Mouse (Mus musculus) liver, adult 2 months (tissue): Measurements from ENCODE around the gene Cpsf6. TPM values are rescaled to one million over a fixed set of nuclear protein-coding genes. Genes with fewer than 3 reads are reported as not detected.

ENCODE experiments used
- DNase-seq: peaks from one replicate; pipeline ENCODE4 v3.0.0-alpha.2; 2011; ENCODE audit warnings: low read depth, low spot score; ENCODE audit errors: extremely low read depth
- H3K27ac ChIP-seq: fragments of 200-500 bp; replicated peaks from 2 replicates; pipeline ENCODE4 v1.5.1; 2012; ENCODE audit warnings: low read depth, mild to moderate bottlenecking, control low read depth, inconsistent platforms, low read length; ENCODE audit not compliant: insufficient read depth
- H3K27me3 ChIP-seq: fragments of 200-500 bp; 2 replicates; pipeline ENCODE4 v1.6.1; 2012; ENCODE audit warnings: mild to moderate bottlenecking, moderate library complexity, low read length, inconsistent platforms; ENCODE audit not compliant: control insufficient read depth, insufficient read depth
- H3K36me3 ChIP-seq: fragments of 200-500 bp; 2 replicates; pipeline ENCODE4 v1.6.1; 2012; ENCODE audit warnings: low read length, inconsistent platforms; ENCODE audit not compliant: control insufficient read depth, insufficient read depth
- H3K4me1 ChIP-seq: fragments of 200-500 bp; 2 replicates; pipeline ENCODE4 v1.6.1; 2011; ENCODE audit warnings: low read length; ENCODE audit not compliant: control insufficient read depth, insufficient read depth
- H3K4me3 ChIP-seq: fragments of 200-500 bp; 2 replicates; pipeline ENCODE4 v1.5.1; 2011; ENCODE audit warnings: low read depth, mild to moderate bottlenecking, control low read depth, low read length, moderate library complexity; ENCODE audit not compliant: insufficient read depth
- H3K79me2 ChIP-seq: fragments of 200-500 bp; 2 replicates; pipeline ENCODE4 v1.6.1; 2012; ENCODE audit warnings: inconsistent platforms, mild to moderate bottlenecking, low read length, moderate library complexity; ENCODE audit not compliant: control insufficient read depth, insufficient read depth
- H3K9ac ChIP-seq: fragments of 200-500 bp; 2 replicates; pipeline ENCODE4 v1.6.1; 2012; ENCODE audit warnings: low read depth, mild to moderate bottlenecking, control low read depth, inconsistent platforms, low read length
- CTCF ChIP-seq: fragments of 200-500 bp; IDR thresholded peaks from 2 replicates; pipeline ENCODE4 v1.5.1; 2011; ENCODE audit warnings: low read depth, low read length, control low read depth
- POLR2A ChIP-seq: fragments of 200-500 bp; IDR thresholded peaks from 2 replicates; pipeline ENCODE4 v1.6.1; 2011; ENCODE audit warnings: low read length, control low read depth; ENCODE audit not compliant: insufficient read depth; ENCODE audit errors: extremely low read depth
- WGBS: fragments of 180-500 bp; shearing (Covaris S2); methylation state at CpG from one replicate; pipeline ENCODE4 v1.1.7; 2018; 5-methylcytosine and 5-hydroxymethylcytosine counted together
- polyA plus RNA-seq: library from polyadenylated mRNA; depleted of rRNA; stranded (reverse); fragments of >200 nt; gene quantifications from 2 replicates; pipeline ENCODE4 v1.2.3, GENCODE M21; 2012
- total RNA-seq: library from RNA; depleted of rRNA; stranded (reverse); fragments of >200 nt; gene quantifications from 2 replicates; pipeline ENCODE4 v1.2.3, GENCODE M21; 2014

The Cpsf6 gene
- total and polyA plus RNA-seq, 2 experiments = 23.7 to 32.8 TPM

DNA sequence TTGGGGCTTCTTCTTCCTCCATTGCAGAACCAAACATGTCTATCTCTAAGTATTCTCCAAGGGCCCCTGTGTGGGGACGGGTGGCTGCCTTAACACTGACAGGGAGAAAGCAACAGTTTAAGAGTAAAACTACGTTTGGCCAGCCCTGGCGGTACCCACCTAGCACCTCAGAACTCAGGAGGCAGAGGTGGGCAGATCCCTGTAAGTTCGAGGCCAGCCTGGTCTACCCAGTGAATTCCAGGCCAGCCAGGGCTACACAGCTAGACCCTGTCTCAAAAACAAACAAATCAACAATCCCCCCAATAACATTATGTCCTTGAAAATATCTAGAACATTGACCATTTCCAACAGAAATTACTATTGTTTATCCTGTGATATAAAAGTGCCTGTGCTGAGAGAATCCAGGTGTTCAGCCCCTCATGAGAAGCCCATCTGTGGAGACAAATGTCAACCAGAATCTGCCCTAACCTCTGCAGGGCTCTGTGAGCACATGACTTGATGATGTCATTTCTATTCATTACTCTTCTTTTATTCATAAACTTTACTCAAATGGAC lies 28.0 kb upstream of the Cpsf6 start:
- TF ChIP-seq POLR2A = no peak
- Histone ChIP-seq H3K79me2 (no peaks in the 10 kb centered on the region; the same call in 1 of the 2 replicates), H3K4me3 (no peak overlapping the region), H3K27ac (no peak overlapping the region), H3K27me3 (no peaks in the 10 kb centered on the region), H3K4me1 (peaks cover 4% of the 10 kb centered on the region; the same call in 1 of the 2 replicates), H3K36me3 (peaks cover 10% of the 10 kb centered on the region), H3K9ac (no peak overlapping the region)
- WGBS = 97% methylated on average over 4 of the region's 4 CpGs
- no peak for DNase-seq

DNA sequence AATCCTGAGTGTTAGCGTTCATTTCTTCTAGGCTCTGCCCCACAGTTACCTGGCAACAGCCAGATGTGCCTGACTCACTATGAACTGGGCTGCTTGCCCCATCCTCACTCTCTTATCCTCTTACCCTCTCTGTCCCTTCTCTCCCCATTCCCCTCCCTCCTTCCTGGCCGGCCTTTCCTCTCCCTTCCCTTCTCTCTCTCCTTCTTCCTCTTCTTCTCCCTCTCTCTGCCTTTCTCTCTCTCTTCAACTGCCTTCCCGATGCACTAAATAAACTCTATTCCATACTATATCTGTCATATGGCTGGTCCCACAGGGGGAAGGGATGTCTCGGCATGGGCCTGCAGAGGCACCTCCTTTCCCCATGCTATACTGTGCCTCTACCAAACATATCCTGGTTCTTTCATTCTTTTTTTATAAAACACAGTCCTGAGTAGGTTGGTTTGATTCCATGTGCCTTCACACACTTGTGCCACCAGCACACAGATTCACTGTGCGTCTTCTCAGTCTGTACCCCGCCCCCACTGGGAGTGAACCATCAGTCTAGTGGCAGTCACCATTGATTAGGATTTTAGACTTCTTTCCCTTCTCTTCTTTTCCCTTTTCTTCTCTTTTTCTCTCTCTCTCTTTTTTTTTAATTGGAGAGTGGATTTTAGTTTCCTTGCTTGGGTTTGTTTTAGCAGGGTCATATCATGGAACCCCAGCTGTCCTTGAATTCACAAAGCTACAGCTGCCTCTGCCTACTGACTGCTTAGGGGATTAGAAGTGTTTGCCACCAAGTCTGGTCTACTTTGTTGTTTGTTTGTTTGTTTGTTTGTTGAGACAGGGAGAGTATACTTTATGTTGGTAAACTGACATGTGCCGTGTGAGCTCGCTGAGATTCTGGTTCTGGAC lies 27.3 kb upstream of the Cpsf6 start:
- Histone ChIP-seq H3K4me3 (no peak overlapping the region), H3K36me3 (peaks cover 10% of the 10 kb centered on the region), H3K9ac (no peak overlapping the region), H3K27me3 (no peaks in the 10 kb centered on the region), H3K27ac (no peak overlapping the region), H3K4me1 (peaks cover 1% of the 10 kb centered on the region; the same call in 1 of the 2 replicates), H3K79me2 (no peaks in the 10 kb centered on the region; the same call in 1 of the 2 replicates)
- DNase-seq = no peak
- TF ChIP-seq POLR2A (no peak), CTCF (no peak)
- 92% methylated on average over 8 of the region's 8 CpGs for WGBS

DNA sequence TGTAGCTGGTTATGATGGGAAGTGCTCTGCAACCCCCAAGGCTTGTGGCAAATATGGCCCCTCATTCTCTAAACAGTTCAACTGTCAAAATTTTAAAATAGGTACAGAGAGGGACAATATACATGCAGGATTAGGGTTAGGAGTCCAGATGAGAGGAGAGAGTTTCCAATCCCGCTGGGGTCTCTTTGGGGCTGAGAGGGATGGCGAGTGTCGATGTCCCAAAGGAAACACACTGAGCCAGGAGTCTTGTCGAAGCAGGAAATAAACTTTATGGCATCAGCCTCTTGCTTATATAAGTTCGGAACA lies 26.4 kb upstream of the Cpsf6 start:
- TF ChIP-seq POLR2A = no peak
- TF ChIP-seq CTCF = no peak
- Histone ChIP-seq H3K36me3 (peaks cover 10% of the 10 kb centered on the region), H3K27ac (no peak overlapping the region), H3K4me1 (no peaks in the 10 kb centered on the region), H3K27me3 (no peaks in the 10 kb centered on the region), H3K4me3 (no peak overlapping the region), H3K9ac (no peak overlapping the region), H3K79me2 (no peaks in the 10 kb centered on the region; the same call in 1 of the 2 replicates)
- 91% methylated on average over 5 of the region's 5 CpGs for WGBS
- no peak for DNase-seq

DNA sequence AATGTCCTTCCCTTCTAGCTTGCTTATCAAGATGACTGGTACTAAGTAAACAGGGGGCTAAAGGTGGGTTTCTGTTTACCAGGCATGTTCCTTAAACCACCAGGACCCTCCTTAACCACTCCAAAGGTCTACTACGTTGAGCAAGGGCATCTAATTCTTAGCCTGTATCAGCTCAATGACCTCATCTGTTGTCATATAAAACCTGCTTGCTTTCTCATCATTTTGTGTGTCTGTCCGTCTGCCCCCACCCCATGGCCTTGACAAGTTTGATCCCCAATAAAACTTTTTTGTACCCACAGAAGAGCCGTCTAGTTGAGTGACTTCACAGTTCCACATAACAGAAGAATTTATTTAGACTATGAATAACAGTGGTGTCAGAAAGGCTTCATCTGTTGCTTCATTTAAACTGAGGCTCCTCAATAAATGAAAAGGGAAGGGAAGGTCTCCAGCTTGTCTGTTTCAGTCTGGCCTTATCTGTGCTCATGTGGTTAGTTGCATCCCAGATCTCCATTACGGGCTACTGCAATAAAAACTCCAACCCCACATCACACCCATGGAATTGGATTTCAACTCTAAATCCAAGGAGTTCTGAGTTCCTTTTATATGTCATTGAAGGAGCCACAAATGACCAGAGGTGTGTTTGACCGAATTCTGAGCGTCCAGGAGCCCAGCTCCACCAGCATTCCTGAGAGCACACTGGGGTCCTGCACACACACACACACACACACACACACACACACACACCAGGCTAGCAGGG lies 25.9 kb upstream of the Cpsf6 start:
- peaks cover 10% of the 10 kb centered on the region for H3K36me3 ChIP-seq
- H3K9ac ChIP-seq = no peak overlapping the region
- DNase-seq = no peak
- H3K27me3 ChIP-seq = no peaks in the 10 kb centered on the region
- no peaks in the 10 kb centered on the region; the same call in 1 of the 2 replicates for H3K79me2 ChIP-seq
- H3K4me3 ChIP-seq = no peak overlapping the region
- no peak overlapping the region for H3K27ac ChIP-seq
- no peaks in the 10 kb centered on the region for H3K4me1 ChIP-seq
- WGBS = 86% methylated on average over 6 of the region's 6 CpGs
- TF ChIP-seq CTCF (no peak), POLR2A (no peak)

DNA sequence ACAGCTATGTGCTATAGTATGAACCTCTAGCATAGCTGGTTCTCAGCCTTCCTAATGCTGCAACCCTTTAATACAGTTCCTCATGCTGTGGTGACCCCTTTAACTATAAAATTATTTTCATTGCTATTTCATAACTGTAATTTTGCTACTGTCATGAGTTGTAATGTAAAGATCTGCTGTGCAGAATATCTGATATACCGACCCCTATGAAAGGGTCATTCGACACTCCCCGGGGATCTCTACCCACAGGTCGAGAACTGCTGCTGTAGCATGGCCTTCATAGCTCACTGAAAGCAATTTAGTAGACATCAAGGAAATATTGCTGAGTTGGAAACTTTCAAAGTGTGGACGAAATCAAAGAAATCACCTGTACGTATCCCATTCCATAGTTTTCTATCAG lies 24.6 kb upstream of the Cpsf6 start:
- 96% methylated on average over 6 of the region's 6 CpGs for WGBS
- TF ChIP-seq POLR2A = no peak
- no peak for TF ChIP-seq CTCF

More for the DNA sequence above, 24.6 kb upstream of the Cpsf6 start:
- Histone ChIP-seq H3K4me1 (no peaks in the 10 kb centered on the region), H3K9ac (no peak overlapping the region), H3K79me2 (no peaks in the 10 kb centered on the region), H3K4me3 (no peak overlapping the region), H3K27me3 (no peaks in the 10 kb centered on the region), H3K36me3 (peaks cover 5% of the 10 kb centered on the region), H3K27ac (no peak overlapping the region)
- no peak for DNase-seq
